Mouse (Mus musculus) ovary, postnatal 14 days (tissue): ENCODE data around the gene Ubfd1.
A peak's percentile ranks its signal among the peaks of the same experiment; 100 is the strongest.

Experiments
- DNase-seq: peaks from one replicate; pipeline ENCODE4 v3.0.0; 2022; ENCODE audit warnings: low spot score

The Ubfd1 gene

GRCm38 (mm10) chr7:122066945-122067516 lies at the start of gene Ubfd1, which contains the start of gene Ears2:
Gene Ubfd1 (plus strand): TSS chr7:122067175.
Gene Ears2 (minus strand): TSS chr7:122067263.
- peak; percentile 91 for DNase-seq

- no peak for DNase-seq
Observed at GRCm38 (mm10) chr7:122018247-122018646, 48.7 kb upstream of the Ubfd1 start.

- DNase-seq = no peak
Observed at GRCm38 (mm10) chr7:122018978-122019377, 48.0 kb upstream of the Ubfd1 start.

GRCm38 (mm10) chr7:122020273-122020666 lies 46.7 kb upstream of the Ubfd1 start:
- no peak for DNase-seq

GRCm38 (mm10) chr7:122020667-122021354 lies 46.2 kb upstream of the Ubfd1 start, which contains the start of gene Gga2:
Gene Gga2 (minus strand): TSS chr7:122021222.
- peak; percentile 75 for DNase-seq

GRCm38 (mm10) chr7:122022131-122022530 lies 44.8 kb upstream of the Ubfd1 start:
- DNase-seq = no peak

- DNase-seq = no peak
Observed at GRCm38 (mm10) chr7:122033371-122033770, 33.6 kb upstream of the Ubfd1 start.

GRCm38 (mm10) chr7:122034348-122034747 lies 32.6 kb upstream of the Ubfd1 start:
- no peak for DNase-seq

GRCm38 (mm10) chr7:122044106-122044505 lies 22.9 kb upstream of the Ubfd1 start:
- DNase-seq = no peak

- peak; percentile 34 for DNase-seq
Observed at GRCm38 (mm10) chr7:122045181-122045634, 21.8 kb upstream of the Ubfd1 start.

- DNase-seq = no peak
Observed at GRCm38 (mm10) chr7:122045711-122046110, 21.3 kb upstream of the Ubfd1 start.

GRCm38 (mm10) chr7:122046813-122047212 lies 20.2 kb upstream of the Ubfd1 start:
- DNase-seq = no peak

- DNase-seq = no peak
Observed at GRCm38 (mm10) chr7:122048191-122048590, 18.8 kb upstream of the Ubfd1 start.

- no peak for DNase-seq
Observed at GRCm38 (mm10) chr7:122050834-122051233, 16.1 kb upstream of the Ubfd1 start.

- no peak for DNase-seq
Observed at GRCm38 (mm10) chr7:122056633-122057032, 10.3 kb upstream of the Ubfd1 start.

GRCm38 (mm10) chr7:122065656-122066055 lies 1.3 kb upstream of the Ubfd1 start:
- DNase-seq = no peak

- DNase-seq = peak; percentile 15
Observed at GRCm38 (mm10) chr7:122066102-122066944, 652 bp upstream of the Ubfd1 start.

- DNase-seq = peak; percentile 17
Observed at GRCm38 (mm10) chr7:122067517-122068381, 774 bp downstream of the Ubfd1 start.

GRCm38 (mm10) chr7:122074374-122074773 lies 7.4 kb downstream of the Ubfd1 start:
- DNase-seq = no peak

GRCm38 (mm10) chr7:122079798-122080554 lies 13.0 kb downstream of the Ubfd1 start:
- DNase-seq = no peak

GRCm38 (mm10) chr7:122081071-122081470 lies 14.1 kb downstream of the Ubfd1 start:
- DNase-seq = no peak
